In the genomic region with DNA sequence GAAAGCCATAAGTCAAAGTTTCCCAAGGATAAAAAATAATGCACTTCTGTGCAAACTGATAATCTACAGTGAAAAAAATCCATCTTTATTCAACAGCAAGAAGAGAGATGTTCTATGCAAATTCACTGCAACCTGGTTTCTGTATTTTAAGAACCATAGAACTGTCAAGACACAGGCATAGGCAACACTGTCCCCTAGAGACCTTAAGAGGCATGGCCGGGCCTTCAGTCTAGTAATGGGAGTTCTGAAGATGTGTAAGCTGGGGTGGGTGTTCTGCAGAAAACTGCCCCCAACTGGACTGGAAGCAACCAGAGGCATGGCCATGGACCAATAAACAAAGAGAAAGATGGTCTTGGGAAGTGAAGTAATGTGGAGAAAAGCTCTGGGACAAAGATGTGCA, we compare ENCODE assay signal across 11 mouse cellular contexts.
DNase-seq lines count a peak whose midpoint lies in the region; ATAC-seq and TF ChIP-seq lines count a peak whose summit lies in the region.
"Had no signal": no experiment of that assay in that cellular context is flagged by ENCODE, and none has a peak within 500 bp of the region (broad histone marks: within the 10 kb centered on the region; RNA-seq: fewer than 3 reads in every experiment).

No protein-coding gene starts in this region.

- no peak overlapping the region for H3K9ac ChIP-seq in heart, adult 2 months (ENCODE audit: low read depth, low read length)
- H3K9ac ChIP-seq in liver, postnatal 0 days (replicated peaks), result no peak overlapping the region
- H3K9ac ChIP-seq: liver, embryonic 13.5 days had no signal

- H3K4me3 ChIP-seq in heart, adult 2 months, result no peak overlapping the region
- no peak overlapping the region for H3K4me3 ChIP-seq in liver, postnatal 0 days (ENCODE audit: low read depth, low read length)
- H3K4me3 ChIP-seq: liver, embryonic 13.5 days; myocyte had no signal

- no peaks in the 10 kb centered on the region for H3K9me3 ChIP-seq in liver, postnatal 0 days (ENCODE audit: low read length)
- H3K9me3 ChIP-seq: liver, embryonic 13.5 days had no signal

- intact Hi-C loops in heart, adult 2 months (cut with DNase I), result loop anchor here (5.0 kb wide), 1 partner anchor 323 kb away; no protein-coding TSS in a partner anchor

- H3K4me2 ChIP-seq in liver, postnatal 0 days (ENCODE audit: low read depth, low read length), result no peak overlapping the region
- H3K4me2 ChIP-seq: liver, embryonic 13.5 days had no signal

- H3K27ac ChIP-seq in heart, adult 2 months, result no peak overlapping the region
- no peak overlapping the region for H3K27ac ChIP-seq in liver, postnatal 0 days (ENCODE audit: low read depth)
- H3K27ac ChIP-seq: liver, embryonic 13.5 days had no signal

- no peaks in the 10 kb centered on the region for H3K27me3 ChIP-seq in heart, adult 2 months (ENCODE audit: control insufficient read depth, insufficient read depth, low read length)
- H3K27me3 ChIP-seq in liver, postnatal 0 days (ENCODE audit: insufficient read depth, low read length), result no peaks in the 10 kb centered on the region
- H3K27me3 ChIP-seq: liver, embryonic 13.5 days had no signal

- H3K36me3 ChIP-seq in heart, adult 2 months (ENCODE audit: control insufficient read depth, insufficient read depth, low read length), result peaks cover 2% of the 10 kb centered on the region; the same call in 1 of the 2 replicates
- peaks cover 6% of the 10 kb centered on the region; the same call in 1 of the 2 replicates for H3K36me3 ChIP-seq in liver, postnatal 0 days (replicated peaks; ENCODE audit: insufficient read depth, low read length)
- H3K36me3 ChIP-seq: liver, embryonic 13.5 days had no signal

- TF ChIP-seq CTCF in heart, adult 2 months (IDR thresholded peaks at IDR 0.05), result peak; percentile 84
- TF ChIP-seq CTCF in liver, postnatal 0 days (IDR thresholded peaks at IDR 0.05; ENCODE audit: low read depth), result peak; percentile 48
- peak; percentile 21; the same call in 1 of the 2 replicates for TF ChIP-seq CTCF in brain, embryonic 14.5 days (IDR thresholded peaks at IDR 0.05; ENCODE audit: borderline replicate concordance, extremely low read depth, insufficient read depth, insufficient read length)

- no peak for ATAC-seq in liver, postnatal 0 days

- DNase-seq in heart, adult 2 months, result peak in 1 of 2 experiments; percentile 42
- no peak for DNase-seq in heart, adult 11 months
- no peak for DNase-seq in liver, postnatal 0 days
- no peak for DNase-seq in liver
- DNase-seq in brain, embryonic 14.5 days (ENCODE audit: low read depth), result no peak
- peak; percentile 30 for DNase-seq in thymus, postnatal 0 days (ENCODE audit: low spot score)
- DNase-seq in adrenal gland, postnatal 25 days, result no peak
- no peak for DNase-seq in testis, postnatal 10 days (ENCODE audit: low spot score)
- DNase-seq: liver, embryonic 13.5 days; right cerebral cortex, adult 18-20 months had no signal

- no peaks in the 10 kb centered on the region for H3K79me2 ChIP-seq in heart, adult 2 months (replicated peaks; ENCODE audit: control insufficient read depth, insufficient read depth, low read length)

- no peak for TF ChIP-seq POLR2A in heart, adult 2 months (IDR thresholded peaks at IDR 0.05; ENCODE audit: insufficient read depth, low read depth, low read length)
- TF ChIP-seq POLR2A in brain, embryonic 14.5 days (IDR thresholded peaks at IDR 0.05; ENCODE audit: borderline replicate concordance, extremely low read depth, insufficient read depth, insufficient read length, poor library complexity, severe bottlenecking), result no peak

- TF ChIP-seq EP300 in heart, adult 2 months (IDR thresholded peaks at IDR 0.05; ENCODE audit: insufficient read depth, low read depth, low read length), result no peak
- TF ChIP-seq EP300 in liver, postnatal 0 days (IDR thresholded peaks at IDR 0.05; ENCODE audit: low read depth), result no peak

- H3K4me1 ChIP-seq in heart, adult 2 months (ENCODE audit: control insufficient read depth, insufficient read depth, low read length), result peaks cover 12% of the 10 kb centered on the region
- no peaks in the 10 kb centered on the region for H3K4me1 ChIP-seq in liver, postnatal 0 days (ENCODE audit: insufficient read depth)

- WGBS in heart, adult 2 months, result 50% methylated on average over 1 of the region's 1 CpGs
- 83% methylated on average over 1 of the region's 1 CpGs for WGBS in liver, postnatal 0 days (ENCODE audit: insufficient replicate concordance)

Comparison
In these comparisons a context has a peak if more than half of its experiments do, and no peak if none do; other contexts are left out.
1. CTCF ChIP-seq: peak in every context shown above with its lines; median percentile 84 in heart, adult 2 months; 48 in liver, postnatal 0 days; 21 in brain, embryonic 14.5 days.